Mouse (Mus musculus): ENCODE data around the gene Zfp800. TPM values are rescaled to one million over a fixed set of nuclear protein-coding genes. Genes with fewer than 3 reads are reported as not detected.
A peak's percentile ranks its signal among the peaks of the same experiment; 100 is the strongest.

The Zfp800 gene
- polyA plus RNA-seq, 1 experiment from 2014 or later, result 19.6 TPM

DNA sequence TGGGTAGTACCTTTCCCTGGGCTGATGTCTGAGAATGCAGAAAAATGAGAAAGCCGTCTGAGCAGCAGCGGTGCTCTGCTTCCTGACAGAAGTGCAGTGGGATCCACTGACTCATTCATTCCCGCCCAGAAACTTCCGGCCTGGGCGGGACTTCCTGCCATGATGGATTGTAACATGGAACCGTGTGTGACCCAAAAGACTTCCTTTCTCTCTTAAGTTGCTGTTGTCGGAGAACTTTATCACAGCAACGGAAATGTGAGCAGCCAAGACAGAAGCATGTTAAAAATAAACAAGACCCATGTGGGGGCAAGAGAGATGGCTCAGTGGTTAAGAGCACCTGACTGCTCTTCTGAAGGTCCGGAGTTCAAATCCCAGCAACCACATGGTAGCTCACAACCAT, 12.2 kb upstream of the Zfp800 start:
- Histone ChIP-seq H3K27me3 (replicated peaks; ENCODE audit: control insufficient read depth, insufficient read depth, low read length) (no peaks in the 10 kb centered on the region), H3K4me3 (ENCODE audit: low read depth, low read length) (no peak overlapping the region), H3K4me2 (ENCODE audit: low read length) (no peak overlapping the region), H3K4me1 (ENCODE audit: control insufficient read depth, insufficient read depth, low read length) (no peaks in the 10 kb centered on the region), H3K27ac (ENCODE audit: low read depth, low read length) (no peak overlapping the region), H3K9ac (ENCODE audit: low read length) (no peak overlapping the region), H3K9me3 (replicated peaks; ENCODE audit: control insufficient read depth, low read length) (no peaks in the 10 kb centered on the region), H3K36me3 (ENCODE audit: control insufficient read depth, insufficient read depth, low read length) (no peaks in the 10 kb centered on the region; the same call in 1 of the 2 replicates)
- WGBS, result 90% methylated on average over 9 of the region's 9 CpGs
- ATAC-seq, result no peak
- no peak for DNase-seq (ENCODE audit: low spot score)

DNA sequence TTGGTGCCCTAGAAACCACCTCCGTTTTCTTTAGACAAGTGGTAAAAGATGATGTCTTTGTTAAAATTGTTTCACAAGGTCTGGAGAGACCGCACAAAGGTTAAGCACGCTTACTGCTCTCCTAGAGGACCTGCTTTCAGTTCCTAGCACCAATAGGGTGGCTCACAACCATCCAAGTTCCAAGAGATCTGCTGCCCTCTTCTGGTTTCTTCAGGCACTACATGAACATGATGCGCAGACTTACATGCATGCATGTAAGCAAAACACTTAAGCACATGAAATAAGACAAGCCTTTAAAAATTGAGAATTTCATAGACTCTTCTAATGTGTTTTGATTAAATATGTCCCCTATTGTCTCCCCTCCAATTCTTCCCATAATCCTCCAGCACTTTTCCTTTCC, 2.0 kb upstream of the Zfp800 start:
- WGBS, result 93% methylated on average over 4 of the region's 4 CpGs
- ATAC-seq (no peak), DNase-seq (ENCODE audit: low spot score) (no peak)

DNA sequence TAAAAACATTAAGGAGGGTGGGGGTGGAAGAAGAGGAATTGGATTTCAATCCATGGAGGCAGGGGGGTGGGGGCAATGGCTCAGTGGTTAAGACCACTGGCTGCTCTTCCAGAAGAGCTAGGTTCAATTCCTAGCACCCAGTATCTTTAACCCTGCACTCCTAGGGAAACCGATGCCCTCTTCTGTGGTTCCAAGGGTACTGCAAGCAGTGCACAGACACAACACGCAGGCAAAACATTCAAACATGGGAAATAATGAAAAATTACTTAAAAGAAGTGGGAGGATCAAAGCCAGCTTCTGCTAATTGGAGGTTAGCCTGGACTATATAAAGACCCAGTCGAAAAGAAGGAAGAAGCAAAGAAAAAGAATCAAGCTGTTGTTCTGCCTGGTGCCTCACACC, 921 bp upstream of the Zfp800 start:
- Histone ChIP-seq H3K9ac (ENCODE audit: low read length) (no peak overlapping the region), H3K4me3 (ENCODE audit: low read depth, low read length) (no peak overlapping the region), H3K36me3 (ENCODE audit: control insufficient read depth, insufficient read depth, low read length) (no peaks in the 10 kb centered on the region), H3K4me1 (ENCODE audit: control insufficient read depth, insufficient read depth, low read length) (peaks cover 12% of the 10 kb centered on the region), H3K27me3 (replicated peaks; ENCODE audit: control insufficient read depth, insufficient read depth, low read length) (peaks cover 6% of the 10 kb centered on the region; the same call in 1 of the 2 replicates), H3K4me2 (ENCODE audit: low read length) (no peak overlapping the region), H3K9me3 (replicated peaks; ENCODE audit: control insufficient read depth, low read length) (0 out of 2 replicates have a peak, but pooled peaks cover 3% of the 10 kb centered on the region), H3K27ac (ENCODE audit: low read depth, low read length) (no peak overlapping the region)
- no peak for DNase-seq (ENCODE audit: low spot score)
- WGBS, result 81% methylated on average over 3 of the region's 3 CpGs
- ATAC-seq, result no peak

More for the DNA sequence above, 2.0 kb upstream of the Zfp800 start:
- Histone ChIP-seq H3K27me3 (replicated peaks; ENCODE audit: control insufficient read depth, insufficient read depth, low read length) (peaks cover 6% of the 10 kb centered on the region; the same call in 1 of the 2 replicates), H3K4me3 (ENCODE audit: low read depth, low read length) (no peak overlapping the region), H3K9me3 (replicated peaks; ENCODE audit: control insufficient read depth, low read length) (0 out of 2 replicates have a peak, but pooled peaks cover 3% of the 10 kb centered on the region), H3K27ac (ENCODE audit: low read depth, low read length) (no peak overlapping the region), H3K4me2 (ENCODE audit: low read length) (no peak overlapping the region), H3K36me3 (ENCODE audit: control insufficient read depth, insufficient read depth, low read length) (no peaks in the 10 kb centered on the region), H3K9ac (ENCODE audit: low read length) (no peak overlapping the region), H3K4me1 (ENCODE audit: control insufficient read depth, insufficient read depth, low read length) (peaks cover 12% of the 10 kb centered on the region)

DNA sequence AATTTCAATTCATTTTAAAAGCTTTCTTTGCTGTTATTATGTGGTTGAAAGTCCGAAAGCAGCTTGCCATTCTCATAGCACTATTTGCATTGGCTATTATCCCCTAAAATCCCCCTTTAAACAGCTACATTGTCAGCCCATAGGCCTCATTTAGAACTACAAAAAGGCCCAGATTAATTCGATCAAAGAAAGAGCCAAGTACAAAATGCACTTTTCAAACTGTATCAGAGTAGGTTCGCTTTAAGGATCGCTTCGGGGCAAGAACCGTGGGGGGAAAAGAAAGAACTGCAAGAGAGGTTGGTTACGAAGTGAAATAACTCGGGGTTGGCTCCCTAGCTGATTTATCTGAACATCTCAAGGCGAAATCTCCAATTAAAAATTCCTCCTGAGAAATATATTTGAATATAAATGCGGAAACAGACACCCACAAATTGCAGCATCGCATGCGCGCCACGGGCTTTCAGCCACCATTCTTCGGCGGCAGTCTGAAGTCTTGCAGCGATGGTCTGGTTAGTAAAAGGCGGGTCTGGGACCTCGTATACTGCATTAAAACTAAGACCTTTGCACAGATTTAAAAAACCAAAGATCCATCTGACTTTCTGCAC, 850 bp downstream of the Zfp800 start:
- peaks cover 6% of the 10 kb centered on the region; the same call in 1 of the 2 replicates for H3K27me3 ChIP-seq (replicated peaks; ENCODE audit: control insufficient read depth, insufficient read depth, low read length)
- 0 out of 2 replicates have a peak, but pooled peaks cover 3% of the 10 kb centered on the region for H3K9me3 ChIP-seq (replicated peaks; ENCODE audit: control insufficient read depth, low read length)
- peak overlapping the region; percentile 66 for H3K9ac ChIP-seq (ENCODE audit: low read length)
- H3K27ac ChIP-seq (ENCODE audit: low read depth, low read length), result peak overlapping the region; percentile 76
- DNase-seq (ENCODE audit: low spot score), result peak; percentile 88
- peak overlapping the region; percentile 43 for H3K4me3 ChIP-seq (ENCODE audit: low read depth, low read length)
- peaks cover 12% of the 10 kb centered on the region for H3K4me1 ChIP-seq (ENCODE audit: control insufficient read depth, insufficient read depth, low read length)
- no peaks in the 10 kb centered on the region for H3K36me3 ChIP-seq (ENCODE audit: control insufficient read depth, insufficient read depth, low read length)
- WGBS, result under 1% methylated on average over 19 of the region's 19 CpGs
- peak overlapping the region; percentile 81 for H3K4me2 ChIP-seq (ENCODE audit: low read length)
- peak; percentile 76 for ATAC-seq

DNA sequence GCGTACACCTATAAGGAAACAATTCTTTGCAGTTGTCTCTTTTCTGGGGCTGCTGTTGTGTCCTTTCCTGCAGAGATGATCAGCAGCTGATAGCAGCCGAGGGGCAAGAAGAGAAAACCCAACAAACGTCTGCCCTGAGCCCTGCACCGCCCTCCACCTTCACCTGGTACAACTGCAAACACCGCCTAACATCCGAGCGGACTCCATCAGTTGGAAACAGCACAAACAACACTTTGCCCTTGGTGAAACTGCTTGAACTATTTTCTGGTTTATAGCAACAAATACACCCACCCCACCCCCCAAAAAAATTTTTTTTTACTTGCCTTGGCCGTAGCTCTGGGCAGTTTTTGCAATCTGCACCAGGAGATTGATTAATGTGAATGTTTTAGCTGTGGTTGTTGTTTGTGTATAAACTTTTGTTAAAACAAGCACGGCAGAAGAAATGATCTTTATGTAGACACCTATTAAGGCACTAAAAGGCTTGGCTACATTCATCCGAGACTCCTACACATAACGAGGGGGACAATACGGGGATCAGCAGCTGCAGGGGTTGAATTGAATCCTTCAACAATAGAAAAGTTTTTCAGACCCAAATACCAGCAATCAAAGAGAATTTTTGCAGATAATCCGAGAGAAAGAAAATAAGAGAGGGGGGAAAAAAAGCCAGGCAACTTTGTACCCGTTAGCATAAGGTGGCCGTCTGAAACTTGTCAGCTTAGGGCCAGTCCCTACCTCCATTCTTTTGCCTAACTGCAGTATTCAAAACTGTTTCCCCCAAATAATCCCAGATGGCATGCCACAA, 1.6 kb downstream of the Zfp800 start:
- DNase-seq (ENCODE audit: low spot score) (no peak), ATAC-seq (peak; percentile 66)
- 0 out of 2 replicates have a peak, but pooled peaks cover 3% of the 10 kb centered on the region for H3K9me3 ChIP-seq (replicated peaks; ENCODE audit: control insufficient read depth, low read length)
- no peaks in the 10 kb centered on the region for H3K36me3 ChIP-seq (ENCODE audit: control insufficient read depth, insufficient read depth, low read length)
- H3K9ac ChIP-seq (ENCODE audit: low read length), result peak overlapping the region; percentile 66
- peak overlapping the region; percentile 43 for H3K4me3 ChIP-seq (ENCODE audit: low read depth, low read length)
- 5% methylated on average over 15 of the region's 15 CpGs for WGBS
- peaks cover 12% of the 10 kb centered on the region for H3K4me1 ChIP-seq (ENCODE audit: control insufficient read depth, insufficient read depth, low read length)
- H3K27ac ChIP-seq (ENCODE audit: low read depth, low read length), result no peak overlapping the region; the same call in 1 of the 2 replicates
- peaks cover 6% of the 10 kb centered on the region; the same call in 1 of the 2 replicates for H3K27me3 ChIP-seq (replicated peaks; ENCODE audit: control insufficient read depth, insufficient read depth, low read length)
- peak overlapping the region; percentile 81 for H3K4me2 ChIP-seq (ENCODE audit: low read length)

DNA sequence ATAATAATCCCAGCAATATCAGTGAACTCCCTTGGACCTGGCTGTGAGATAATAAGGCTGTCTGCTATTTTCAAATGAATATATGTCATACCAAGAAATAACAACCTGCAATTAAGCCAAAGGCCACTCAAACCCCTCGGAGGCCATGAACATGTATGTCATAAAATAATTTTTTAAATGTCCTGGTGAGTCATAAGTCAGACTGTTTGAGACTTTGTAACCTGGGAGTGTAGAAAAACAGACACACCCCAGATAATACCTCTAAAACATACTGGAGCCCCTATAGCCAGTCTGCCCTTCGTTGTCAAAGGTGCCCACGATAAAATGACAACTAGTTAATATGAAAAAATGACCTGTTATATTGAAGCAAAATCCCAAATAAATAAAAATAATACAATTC, 8.8 kb downstream of the Zfp800 start:
- Histone ChIP-seq H3K9me3 (replicated peaks; ENCODE audit: control insufficient read depth, low read length) (no peaks in the 10 kb centered on the region), H3K4me1 (ENCODE audit: control insufficient read depth, insufficient read depth, low read length) (no peaks in the 10 kb centered on the region), H3K27ac (ENCODE audit: low read depth, low read length) (no peak overlapping the region), H3K4me2 (ENCODE audit: low read length) (no peak overlapping the region), H3K27me3 (replicated peaks; ENCODE audit: control insufficient read depth, insufficient read depth, low read length) (no peaks in the 10 kb centered on the region), H3K4me3 (ENCODE audit: low read depth, low read length) (no peak overlapping the region), H3K36me3 (ENCODE audit: control insufficient read depth, insufficient read depth, low read length) (no peaks in the 10 kb centered on the region), H3K9ac (ENCODE audit: low read length) (no peak overlapping the region)
- WGBS, result 93% methylated on average over 3 of the region's 3 CpGs
- no peak for DNase-seq (ENCODE audit: low spot score)
- no peak for ATAC-seq

DNA sequence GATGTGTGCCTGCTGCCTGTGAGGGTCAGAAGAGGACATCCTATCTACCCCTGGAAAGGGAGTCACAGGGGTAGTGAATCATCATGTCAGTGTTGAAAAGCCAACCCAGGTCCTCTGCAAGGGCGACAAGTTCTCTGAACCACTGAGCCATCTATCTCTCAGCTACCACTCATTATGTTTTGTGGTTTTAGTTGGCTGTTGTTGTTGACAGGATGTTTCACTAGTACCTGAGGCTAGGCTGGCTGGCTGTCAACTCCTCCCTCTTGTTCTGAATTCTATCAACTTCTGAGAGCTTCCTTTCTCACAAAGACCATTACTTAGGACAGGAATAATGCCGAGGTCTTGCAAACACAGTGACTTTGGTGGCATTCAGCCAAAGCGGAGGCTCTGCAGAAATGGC, 12.6 kb downstream of the Zfp800 start:
- Histone ChIP-seq H3K9me3 (replicated peaks; ENCODE audit: control insufficient read depth, low read length) (no peaks in the 10 kb centered on the region), H3K27ac (ENCODE audit: low read depth, low read length) (no peak overlapping the region), H3K4me1 (ENCODE audit: control insufficient read depth, insufficient read depth, low read length) (no peaks in the 10 kb centered on the region), H3K36me3 (ENCODE audit: control insufficient read depth, insufficient read depth, low read length) (no peaks in the 10 kb centered on the region), H3K4me3 (ENCODE audit: low read depth, low read length) (no peak overlapping the region), H3K27me3 (replicated peaks; ENCODE audit: control insufficient read depth, insufficient read depth, low read length) (no peaks in the 10 kb centered on the region), H3K9ac (ENCODE audit: low read length) (no peak overlapping the region), H3K4me2 (ENCODE audit: low read length) (no peak overlapping the region)
- WGBS, result 88% methylated on average over 3 of the region's 3 CpGs
- ATAC-seq (no peak), DNase-seq (ENCODE audit: low spot score) (no peak)

DNA sequence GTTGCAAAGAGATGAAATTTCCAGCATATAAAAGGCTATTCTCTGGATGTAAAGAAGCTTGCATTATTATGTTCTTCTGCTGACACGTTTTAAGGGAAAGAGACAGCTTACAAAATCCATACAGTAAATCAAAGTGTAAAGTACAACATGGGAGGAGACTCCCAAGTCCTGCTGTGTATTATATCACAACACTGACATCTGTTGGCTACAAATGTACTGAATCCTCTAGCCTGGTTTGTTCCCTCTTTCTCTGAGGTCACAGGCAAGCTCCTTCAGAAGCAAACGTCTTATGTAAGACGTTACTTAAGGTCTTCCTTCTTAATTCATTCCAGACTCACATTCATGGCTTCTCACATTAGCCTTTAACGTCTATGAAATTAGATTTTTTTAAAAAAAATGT, 15.8 kb downstream of the Zfp800 start:
- Histone ChIP-seq H3K9me3 (replicated peaks; ENCODE audit: control insufficient read depth, low read length) (no peaks in the 10 kb centered on the region), H3K9ac (ENCODE audit: low read length) (no peak overlapping the region), H3K4me1 (ENCODE audit: control insufficient read depth, insufficient read depth, low read length) (no peaks in the 10 kb centered on the region), H3K27me3 (replicated peaks; ENCODE audit: control insufficient read depth, insufficient read depth, low read length) (no peaks in the 10 kb centered on the region), H3K4me3 (ENCODE audit: low read depth, low read length) (no peak overlapping the region), H3K4me2 (ENCODE audit: low read length) (no peak overlapping the region), H3K36me3 (ENCODE audit: control insufficient read depth, insufficient read depth, low read length) (no peaks in the 10 kb centered on the region), H3K27ac (ENCODE audit: low read depth, low read length) (no peak overlapping the region)
- WGBS, result 65% methylated on average over 4 of the region's 4 CpGs
- ATAC-seq (no peak), DNase-seq (ENCODE audit: low spot score) (no peak)
